Mouse (Mus musculus): Measurements from ENCODE around the gene Miip. TPM values are rescaled to one million over a fixed set of nuclear protein-coding genes. Genes with fewer than 3 reads are reported as not detected.

Gene Miip
- polyA plus RNA-seq, 1 experiment = 0.04 TPM

DNA sequence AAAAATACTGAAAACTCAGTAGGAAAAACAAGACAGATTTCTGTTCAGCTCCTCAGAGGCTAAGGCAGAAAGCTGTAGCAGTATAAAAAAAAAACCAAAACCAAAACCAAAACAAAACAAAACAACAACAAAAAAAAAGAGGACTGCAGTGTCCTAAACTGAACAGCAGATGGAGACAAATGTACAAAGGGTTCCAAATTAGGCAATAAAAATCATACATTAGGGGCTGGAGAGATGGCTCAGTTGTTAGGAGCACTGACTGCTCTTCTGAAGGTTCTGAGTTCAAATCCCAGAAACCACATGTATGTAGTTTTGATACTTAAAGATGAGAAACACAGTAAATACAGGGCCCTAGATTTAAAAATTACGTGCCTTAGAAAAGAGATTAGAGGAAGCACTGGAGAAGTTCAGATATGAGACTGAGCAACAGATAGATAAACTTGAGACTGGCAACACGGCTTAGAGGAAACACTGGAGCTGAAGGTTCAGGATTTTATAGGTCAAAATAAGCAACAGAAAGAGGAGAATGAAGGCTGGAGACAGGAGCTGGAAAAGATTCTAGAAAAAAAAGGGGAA is 53.9 kb downstream of the Miip start:
- TF ChIP-seq GATA1 (IDR thresholded peaks at IDR 0.05; ENCODE audit: low read length) = no peak

GRCm38 (mm10) chr4:147813249-147813765 is 55.3 kb downstream of the Miip start:
- no peak for TF ChIP-seq GATA1 (IDR thresholded peaks at IDR 0.05; ENCODE audit: low read length)

Other genes starting within 250 kb of the Miip start
- not detected in 2 replicates for gene Zfp979, start 226.3 kb downstream of the Miip start, polyA plus RNA-seq (2012)
- not detected in 2 replicates for gene Zfp534, start 166.3 kb downstream of the Miip start, polyA plus RNA-seq (2012)
- gene Zfp984, start 59.0 kb downstream of the Miip start, polyA plus RNA-seq (2012) = 1.6 and 1.7 TPM in 2 replicates
- gene Zfp933, start 20.4 kb downstream of the Miip start, polyA plus RNA-seq (2012) = 0.06 and 0.10 TPM in 2 replicates
- gene Fv1, start 163 bp upstream of the Miip start, polyA plus RNA-seq (2012) = not detected in 2 replicates
- 17.0 and 21.7 TPM in 2 replicates for gene Mfn2, start 35.9 kb upstream of the Miip start, polyA plus RNA-seq (2012)
- gene Plod1, start 68.0 kb upstream of the Miip start, polyA plus RNA-seq (2012) = 1.9 TPM in 2 replicates
- 71.1 and 78.9 TPM in 2 replicates for gene 2510039O18Rik, start 72.1 kb upstream of the Miip start, polyA plus RNA-seq (2012)
- not detected in 2 replicates for gene Nppb, start 117.0 kb upstream of the Miip start, polyA plus RNA-seq (2012)
- not detected in 2 replicates for gene Nppa, start 131.9 kb upstream of the Miip start, polyA plus RNA-seq (2012)
- 3.5 and 4.1 TPM in 2 replicates for gene Clcn6, start 170.0 kb upstream of the Miip start, polyA plus RNA-seq (2012)
- 9.9 and 11.2 TPM in 2 replicates for gene Mthfr, start 170.3 kb upstream of the Miip start, polyA plus RNA-seq (2012)
- gene Agtrap, start 219.2 kb upstream of the Miip start, polyA plus RNA-seq (2012) = 3.1 and 3.2 TPM in 2 replicates